Mouse (Mus musculus) bone marrow, adult 2 months (tissue): Measurements from ENCODE around the gene Ift140.

Experiments
- CTCF ChIP-seq: fragments of 200-500 bp; IDR thresholded peaks from 2 replicates; pipeline ENCODE4 v1.5.1; 2011; ENCODE audit warnings: low read length, control low read depth; ENCODE audit not compliant: control insufficient read depth, insufficient read depth
- POLR2A ChIP-seq: fragments of 200-500 bp; IDR thresholded peaks from 2 replicates; pipeline ENCODE4 v1.6.1; 2011; ENCODE audit warnings: low read depth, mild to moderate bottlenecking, control low read depth, low read length, borderline replicate concordance; ENCODE audit not compliant: control insufficient read depth

GRCm38 (mm10) chr17:25036183-25036582, 20.3 kb downstream of the Ift140 start:
- TF ChIP-seq POLR2A = no peak
- TF ChIP-seq CTCF = peak; percentile 65
